ENCODE assay signal across 8 mouse cellular contexts in the genomic region with DNA sequence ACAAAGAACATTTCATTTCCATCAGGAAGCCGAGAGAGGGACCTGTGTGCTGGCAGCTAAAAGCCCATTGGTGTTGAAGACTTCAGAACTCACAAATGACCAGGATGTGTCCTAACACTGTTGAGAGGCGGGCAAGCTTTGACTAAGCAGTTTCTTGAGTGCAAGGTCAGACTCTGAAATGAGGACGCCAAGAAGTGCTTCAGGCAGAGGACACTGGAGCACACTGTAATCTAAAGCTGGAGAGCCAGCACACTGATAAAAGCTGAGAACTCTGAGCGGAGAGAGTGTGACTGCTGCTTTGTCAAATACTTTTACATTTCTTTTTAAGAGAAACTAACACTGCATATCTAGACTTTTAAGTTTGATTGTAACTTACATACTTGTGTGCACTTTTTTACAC.
DNase-seq lines count a peak whose midpoint lies in the region; ATAC-seq lines count a peak whose summit lies in the region.

No protein-coding gene starts in this region.

- WGBS in intestine, embryonic 14.5 days, result 59% methylated on average over 4 of the region's 4 CpGs
- WGBS in intestine, embryonic 15.5 days, result 61% methylated on average over 4 of the region's 4 CpGs
- 6% methylated on average over 4 of the region's 4 CpGs for WGBS in heart, embryonic 12.5 days
- 36% methylated on average over 4 of the region's 4 CpGs for WGBS in liver, embryonic 11.5 days
- 44% methylated on average over 4 of the region's 4 CpGs for WGBS in stomach, embryonic 15.5 days

- no peak overlapping the region for H3K9ac ChIP-seq in intestine, embryonic 14.5 days (ENCODE audit: low read length)
- no peak overlapping the region for H3K9ac ChIP-seq in intestine, embryonic 15.5 days
- no peak overlapping the region for H3K9ac ChIP-seq in heart, embryonic 12.5 days
- H3K9ac ChIP-seq in liver, embryonic 11.5 days (ENCODE audit: low read depth, low read length), result no peak overlapping the region
- H3K9ac ChIP-seq in stomach, embryonic 15.5 days, result no peak overlapping the region

- no peaks in the 10 kb centered on the region for H3K9me3 ChIP-seq in intestine, embryonic 14.5 days (ENCODE audit: control insufficient read depth, low read length)
- H3K9me3 ChIP-seq in intestine, embryonic 15.5 days, result no peaks in the 10 kb centered on the region
- no peaks in the 10 kb centered on the region for H3K9me3 ChIP-seq in heart, embryonic 12.5 days (replicated peaks)
- H3K9me3 ChIP-seq in liver, embryonic 11.5 days (ENCODE audit: control insufficient read depth, low read length), result no peaks in the 10 kb centered on the region
- H3K9me3 ChIP-seq in stomach, embryonic 15.5 days, result no peaks in the 10 kb centered on the region

- no peaks in the 10 kb centered on the region for H3K36me3 ChIP-seq in intestine, embryonic 14.5 days (ENCODE audit: control insufficient read depth, insufficient read depth, low read length)
- no peaks in the 10 kb centered on the region for H3K36me3 ChIP-seq in intestine, embryonic 15.5 days
- H3K36me3 ChIP-seq in heart, embryonic 12.5 days, result no peaks in the 10 kb centered on the region
- H3K36me3 ChIP-seq in liver, embryonic 11.5 days (ENCODE audit: control insufficient read depth, insufficient read depth, low read length), result no peaks in the 10 kb centered on the region
- H3K36me3 ChIP-seq in stomach, embryonic 15.5 days, result no peaks in the 10 kb centered on the region

- no peak overlapping the region for H3K4me3 ChIP-seq in intestine, embryonic 14.5 days (ENCODE audit: low read depth, low read length)
- H3K4me3 ChIP-seq in intestine, embryonic 15.5 days (replicated peaks), result no peak overlapping the region
- H3K4me3 ChIP-seq in heart, embryonic 12.5 days, result no peak overlapping the region
- H3K4me3 ChIP-seq in liver, embryonic 11.5 days (ENCODE audit: low read depth, low read length), result no peak overlapping the region
- H3K4me3 ChIP-seq in stomach, embryonic 15.5 days (replicated peaks), result no peak overlapping the region

- H3K27ac ChIP-seq in intestine, embryonic 14.5 days (ENCODE audit: low read depth), result peak overlapping the region; percentile 65
- H3K27ac ChIP-seq in intestine, embryonic 15.5 days, result no peak overlapping the region
- peak overlapping the region; percentile 90 for H3K27ac ChIP-seq in heart, embryonic 12.5 days (ENCODE audit: poor library complexity, severe bottlenecking)
- H3K27ac ChIP-seq in liver, embryonic 11.5 days (ENCODE audit: low read depth, low read length), result peak overlapping the region; percentile 68
- H3K27ac ChIP-seq in stomach, embryonic 15.5 days, result peak overlapping the region; percentile 12; the same call in 1 of the 2 replicates

- no peak for ATAC-seq in intestine, embryonic 14.5 days (replicated peaks; ENCODE audit: low FRiP score, low TSS enrichment, low read depth)
- no peak for ATAC-seq in intestine, embryonic 15.5 days
- peak; percentile 51; the same call in 1 of the 2 replicates for ATAC-seq in heart, embryonic 12.5 days (ENCODE audit: insufficient number of reproducible peaks, low FRiP score)
- ATAC-seq in liver, embryonic 11.5 days (replicated peaks; ENCODE audit: low FRiP score), result peak; percentile 60
- ATAC-seq in stomach, embryonic 15.5 days (ENCODE audit: insufficient read depth, low FRiP score, low read depth), result peak; percentile 58; the same call in 1 of the 2 replicates

- no peaks in the 10 kb centered on the region for H3K4me1 ChIP-seq in intestine, embryonic 14.5 days (replicated peaks; ENCODE audit: control insufficient read depth, insufficient read depth, low read length)
- no peaks in the 10 kb centered on the region for H3K4me1 ChIP-seq in intestine, embryonic 15.5 days (replicated peaks)
- peaks cover 51% of the 10 kb centered on the region for H3K4me1 ChIP-seq in heart, embryonic 12.5 days (replicated peaks)
- peaks cover 29% of the 10 kb centered on the region for H3K4me1 ChIP-seq in liver, embryonic 11.5 days (replicated peaks; ENCODE audit: control insufficient read depth, insufficient read depth, low read length)
- no peaks in the 10 kb centered on the region for H3K4me1 ChIP-seq in stomach, embryonic 15.5 days

- DNase-seq in intestine, embryonic 14.5 days (ENCODE audit: low spot score), result no peak
- no peak for DNase-seq in liver, embryonic 11.5 days (ENCODE audit: low spot score)
- DNase-seq in left cerebral cortex, adult 9 months (ENCODE audit: low spot score in 2 of 2), result no peak
- no peak for DNase-seq in cerebellum, postnatal 36 days
- DNase-seq in layer of hippocampus, adult 11-12 months (ENCODE audit: low spot score), result no peak

- no peaks in the 10 kb centered on the region for H3K27me3 ChIP-seq in intestine, embryonic 14.5 days (replicated peaks; ENCODE audit: control insufficient read depth, insufficient read depth, low read length)
- no peaks in the 10 kb centered on the region for H3K27me3 ChIP-seq in intestine, embryonic 15.5 days (replicated peaks)
- no peaks in the 10 kb centered on the region for H3K27me3 ChIP-seq in heart, embryonic 12.5 days (replicated peaks)
- H3K27me3 ChIP-seq in liver, embryonic 11.5 days (replicated peaks; ENCODE audit: control insufficient read depth, insufficient read depth, low read length), result no peaks in the 10 kb centered on the region
- H3K27me3 ChIP-seq in stomach, embryonic 15.5 days (replicated peaks), result no peaks in the 10 kb centered on the region

- H3K4me2 ChIP-seq in intestine, embryonic 14.5 days (ENCODE audit: low read length), result no peak overlapping the region
- no peak overlapping the region for H3K4me2 ChIP-seq in intestine, embryonic 15.5 days (replicated peaks)
- peak overlapping the region; percentile 29; the same call in 1 of the 2 replicates for H3K4me2 ChIP-seq in heart, embryonic 12.5 days
- peak overlapping the region; percentile 48 for H3K4me2 ChIP-seq in liver, embryonic 11.5 days
- H3K4me2 ChIP-seq in stomach, embryonic 15.5 days, result no peak overlapping the region

Comparison
In these comparisons a context has a peak if more than half of its experiments do, and no peak if none do; other contexts are left out.
1. ATAC-seq: peak in heart, embryonic 12.5 days (single experiment), liver, embryonic 11.5 days (single experiment) and stomach, embryonic 15.5 days (single experiment); none in intestine, embryonic 14.5 days (single experiment) and intestine, embryonic 15.5 days (single experiment).
2. H3K4me2 ChIP-seq: peak in heart, embryonic 12.5 days (single experiment) and liver, embryonic 11.5 days (single experiment); none in intestine, embryonic 14.5 days (single experiment), intestine, embryonic 15.5 days (single experiment) and stomach, embryonic 15.5 days (single experiment).